Mouse (Mus musculus): ENCODE data around the gene Afp. TPM values are rescaled to one million over a fixed set of nuclear protein-coding genes. Genes with fewer than 3 reads are reported as not detected.

Gene Afp
- polyA plus RNA-seq, 1 experiment: 2.0 TPM

GRCm38 (mm10) chr5:90551191-90551590, 60.7 kb downstream of the Afp start:
- Histone ChIP-seq H3K4me3 (ENCODE audit: low read depth, low read length) (no peak overlapping the region), H3K27me3 (ENCODE audit: control insufficient read depth, insufficient read depth, low read length) (no peaks in the 10 kb centered on the region), H3K27ac (ENCODE audit: insufficient read depth, low read depth, low read length) (no peak overlapping the region), H3K36me3 (ENCODE audit: control insufficient read depth, insufficient read depth, low read length) (no peaks in the 10 kb centered on the region), H3K4me1 (ENCODE audit: control insufficient read depth, insufficient read depth, insufficient read length, low read length) (no peaks in the 10 kb centered on the region)
- 84% methylated on average over 8 of the region's 8 CpGs for WGBS
- TF ChIP-seq CTCF (IDR thresholded peaks at IDR 0.05; ENCODE audit: extremely low read depth, insufficient read length, insufficient replicate concordance, low read depth, low read length) (no peak), POLR2A (IDR thresholded peaks at IDR 0.05; ENCODE audit: low read depth, low read length) (no peak)

- WGBS: 63% methylated on average over 3 of the region's 3 CpGs
- no peak overlapping the region for H3K4me3 ChIP-seq (ENCODE audit: low read depth, low read length)
- H3K27me3 ChIP-seq (ENCODE audit: control insufficient read depth, insufficient read depth, low read length): no peaks in the 10 kb centered on the region
- H3K36me3 ChIP-seq (ENCODE audit: control insufficient read depth, insufficient read depth, low read length): no peaks in the 10 kb centered on the region
- H3K4me1 ChIP-seq (ENCODE audit: control insufficient read depth, insufficient read depth, insufficient read length, low read length): no peaks in the 10 kb centered on the region
- no peak overlapping the region for H3K27ac ChIP-seq (ENCODE audit: insufficient read depth, low read depth, low read length)
- TF ChIP-seq CTCF (IDR thresholded peaks at IDR 0.05; ENCODE audit: extremely low read depth, insufficient read length, insufficient replicate concordance, low read depth, low read length): no peak
These were observed 65.5 kb downstream of the Afp start for GRCm38 (mm10) chr5:90556052-90556451.

Other genes with a start within 250 kb of the Afp start
- 6.6 and 13.0 TPM in 2 replicates for gene Ankrd17, start 124.2 kb upstream of the Afp start, polyA plus RNA-seq (2012; rRNA removed)
- 0.09 and 0.43 TPM in 2 replicates for gene Gm9958, start 123.5 kb upstream of the Afp start, polyA plus RNA-seq (2012; rRNA removed)
- gene Alb, start 29.8 kb upstream of the Afp start, polyA plus RNA-seq (2012; rRNA removed): 0.30 TPM in 1 of 2 replicates, not detected in the other
- 0.05 TPM in 1 of 2 replicates, not detected in the other for gene Afm, start 28.2 kb downstream of the Afp start, polyA plus RNA-seq (2012; rRNA removed)
- gene 5830473C10Rik, start 70.4 kb downstream of the Afp start, polyA plus RNA-seq (2012; rRNA removed): not detected in 2 replicates
- 2.0 and 6.1 TPM in 2 replicates for gene Rassf6, start 149.9 kb downstream of the Afp start, polyA plus RNA-seq (2012; rRNA removed)

All from small intestine, adult 2 months (tissue).